ENCODE assay signal across 35 mouse cellular contexts in the genomic region with DNA sequence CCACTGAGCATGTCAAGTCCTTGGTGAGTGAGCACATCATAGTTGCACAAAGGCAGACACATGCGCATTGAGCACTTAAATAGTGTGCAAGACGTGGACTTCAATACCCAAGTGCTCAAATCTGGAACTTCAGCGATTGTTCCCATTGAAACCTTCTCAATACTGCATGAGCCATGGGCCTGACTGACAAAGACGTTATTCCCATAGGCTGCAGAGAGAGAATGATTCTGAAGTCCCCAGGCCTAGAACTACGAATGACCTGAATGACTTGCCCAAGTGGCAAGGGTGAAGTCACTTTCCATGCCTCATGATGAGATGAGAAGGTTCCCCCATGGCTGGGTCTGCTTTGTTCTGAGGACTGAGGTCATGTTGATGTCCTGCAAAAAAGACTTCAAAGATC.
"Had no signal": no experiment of that assay in that cellular context is flagged by ENCODE, and none has a peak within 500 bp of the region (broad histone marks: within the 10 kb centered on the region; RNA-seq: fewer than 3 reads in every experiment).

No protein-coding gene starts in this region.

- H3K4me2 ChIP-seq: heart, embryonic 11.5 days; heart, embryonic 12.5 days; heart, embryonic 13.5 days; heart, embryonic 15.5 days; hindbrain, embryonic 12.5 days; hindbrain, embryonic 13.5 days; hindbrain, embryonic 14.5 days; hindbrain, embryonic 15.5 days; intestine, embryonic 15.5 days; kidney, embryonic 15.5 days had no signal

- H3K36me3 ChIP-seq: heart, embryonic 10.5 days; heart, embryonic 12.5 days; heart, embryonic 13.5 days; heart, embryonic 15.5 days; hindbrain, embryonic 10.5 days; hindbrain, embryonic 12.5 days; hindbrain, embryonic 13.5 days; hindbrain, embryonic 15.5 days; intestine, embryonic 15.5 days; kidney, embryonic 15.5 days had no signal

- DNase-seq: heart, postnatal 10 days; heart, postnatal 14 days; heart, postnatal 4 days; kidney, adult 11 months; kidney, adult 18-20 months; kidney, adult 2 months; kidney, adult 8-10 months; kidney, adult 9 months; kidney, postnatal 10 days; kidney, postnatal 14 days; kidney, postnatal 25 days; kidney, postnatal 36 days; kidney, postnatal 4 days; layer of hippocampus, adult 9-11 months; layer of hippocampus, postnatal 36 days had no signal

- H3K9ac ChIP-seq: heart, embryonic 12.5 days; heart, embryonic 13.5 days; heart, embryonic 15.5 days; hindbrain, embryonic 12.5 days; hindbrain, embryonic 13.5 days; hindbrain, embryonic 14.5 days; hindbrain, embryonic 15.5 days; intestine, embryonic 15.5 days; kidney, embryonic 15.5 days had no signal

- H3K4me1 ChIP-seq: hindbrain, embryonic 12.5 days; intestine, embryonic 15.5 days had no signal

- H3K27ac ChIP-seq: heart, embryonic 10.5 days; heart, embryonic 13.5 days; heart, embryonic 15.5 days; hindbrain, embryonic 10.5 days; hindbrain, embryonic 12.5 days; hindbrain, embryonic 13.5 days; hindbrain, embryonic 14.5 days; hindbrain, embryonic 15.5 days; hindbrain, postnatal 0 days; intestine, embryonic 15.5 days; kidney, embryonic 15.5 days; kidney, postnatal 0 days; layer of hippocampus, adult 2 months; left cerebral cortex, adult 2 months had no signal

- ATAC-seq: hindbrain, embryonic 16.5 days; hindbrain, postnatal 0 days; inflammation-experienced regulatory T-cells, adult 6 months; intestine, embryonic 15.5 days; intestine, embryonic 16.5 days; intestine, postnatal 0 days had no signal

- H3K9me3 ChIP-seq: heart, embryonic 10.5 days; heart, embryonic 12.5 days; heart, embryonic 13.5 days; heart, embryonic 15.5 days; hindbrain, embryonic 10.5 days; hindbrain, embryonic 12.5 days; hindbrain, embryonic 13.5 days; hindbrain, embryonic 15.5 days; intestine, embryonic 15.5 days; kidney, embryonic 15.5 days had no signal

- H3K27me3 ChIP-seq: heart, embryonic 12.5 days; heart, embryonic 13.5 days; heart, embryonic 15.5 days; hindbrain, embryonic 12.5 days; hindbrain, embryonic 13.5 days; hindbrain, embryonic 15.5 days; intestine, embryonic 15.5 days; kidney, embryonic 15.5 days had no signal

- H3K4me3 ChIP-seq: heart, embryonic 10.5 days; heart, embryonic 12.5 days; heart, embryonic 13.5 days; heart, embryonic 15.5 days; hindbrain, embryonic 10.5 days; hindbrain, embryonic 12.5 days; hindbrain, embryonic 13.5 days; hindbrain, embryonic 15.5 days; intestine, embryonic 15.5 days; kidney, embryonic 15.5 days; layer of hippocampus, adult 2 months; left cerebral cortex, adult 2 months had no signal
